ENCODE assay signal across 10 mouse cellular contexts in the genomic region with DNA sequence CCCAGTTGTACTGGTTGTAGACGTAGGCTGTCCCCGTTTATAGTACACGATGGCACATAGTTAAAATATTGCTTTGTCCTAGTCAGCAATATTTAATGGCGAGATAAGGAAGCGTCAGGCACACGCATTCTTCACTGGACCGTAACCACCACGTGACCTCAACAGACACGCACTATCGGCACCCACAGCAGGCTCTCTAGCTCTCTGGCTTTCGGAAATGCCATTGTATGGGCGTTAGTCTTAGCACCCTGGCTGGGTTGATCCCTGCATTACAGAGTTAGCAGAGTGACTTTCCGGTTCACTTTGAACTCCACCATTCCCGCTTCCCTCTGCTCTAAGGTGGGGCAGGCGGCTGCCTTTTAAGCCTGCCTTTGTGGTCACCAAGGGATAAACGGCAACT. TPM values are rescaled to one million over a fixed set of nuclear protein-coding genes. Genes with fewer than 3 reads are reported as not detected.
DNase-seq lines count a peak whose midpoint lies in the region; ATAC-seq and TF ChIP-seq lines count a peak whose summit lies in the region.
"Had no signal": no experiment of that assay in that cellular context is flagged by ENCODE, and none has a peak within 500 bp of the region (broad histone marks: within the 10 kb centered on the region; RNA-seq: fewer than 3 reads in every experiment).

No protein-coding gene starts in this region.

- no peak overlapping the region for H3K9ac ChIP-seq in kidney, embryonic 15.5 days
- peak overlapping the region; percentile 45; the same call in 1 of the 2 replicates for H3K9ac ChIP-seq in heart, embryonic 16.5 days (ENCODE audit: low read length)
- H3K9ac ChIP-seq in liver, postnatal 0 days (replicated peaks): no peak overlapping the region
- H3K9ac ChIP-seq in forebrain, embryonic 12.5 days: no peak overlapping the region

- H3K4me3 ChIP-seq in kidney, embryonic 15.5 days (replicated peaks): no peak overlapping the region
- H3K4me3 ChIP-seq in heart, embryonic 16.5 days (ENCODE audit: low read length): peak overlapping the region; percentile 31
- no peak overlapping the region for H3K4me3 ChIP-seq in liver, postnatal 0 days (ENCODE audit: low read depth, low read length)
- no peak overlapping the region for H3K4me3 ChIP-seq in forebrain, embryonic 12.5 days (replicated peaks)

- peak overlapping the region; percentile 24 for H3K4me2 ChIP-seq in kidney, embryonic 15.5 days
- peak overlapping the region; percentile 62 for H3K4me2 ChIP-seq in heart, embryonic 16.5 days (ENCODE audit: low read depth, low read length)
- peak overlapping the region; percentile 41; the same call in 1 of the 2 replicates for H3K4me2 ChIP-seq in liver, postnatal 0 days (ENCODE audit: low read depth, low read length)
- H3K4me2 ChIP-seq in forebrain, embryonic 12.5 days: no peak overlapping the region

- peaks cover 23% of the 10 kb centered on the region for H3K4me1 ChIP-seq in kidney, embryonic 15.5 days
- H3K4me1 ChIP-seq in heart, embryonic 16.5 days (ENCODE audit: control insufficient read depth, insufficient read depth, low read length): peaks cover 6% of the 10 kb centered on the region
- H3K4me1 ChIP-seq in liver, postnatal 0 days (ENCODE audit: insufficient read depth): no peaks in the 10 kb centered on the region
- no peaks in the 10 kb centered on the region for H3K4me1 ChIP-seq in forebrain, embryonic 12.5 days

- WGBS in kidney, embryonic 15.5 days: 45% methylated on average over 16 of the region's 16 CpGs
- WGBS in heart, embryonic 16.5 days: 24% methylated on average over 16 of the region's 16 CpGs
- WGBS in liver, postnatal 0 days (ENCODE audit: insufficient replicate concordance): 22% methylated on average over 16 of the region's 16 CpGs
- 85% methylated on average over 16 of the region's 16 CpGs for WGBS in forebrain, embryonic 12.5 days

- DNase-seq in adrenal gland, adult 2 months: peak; percentile 25
- no peak for DNase-seq in adrenal gland, adult 18-20 months (ENCODE audit: low spot score in 2 of 2)
- no peak for DNase-seq in kidney, postnatal 25 days
- no peak for DNase-seq in liver, postnatal 0 days
- DNase-seq in left cerebral cortex, postnatal 14 days (ENCODE audit: low spot score in 2 of 2): no peak
- DNase-seq: cerebellum, postnatal 36 days had no signal

- intact Hi-C loops in left cerebral cortex, postnatal 14 days (cut with DNase I): no loop called here

- H3K27ac ChIP-seq in kidney, embryonic 15.5 days: no peak overlapping the region
- no peak overlapping the region for H3K27ac ChIP-seq in heart, embryonic 16.5 days (ENCODE audit: low read length)
- H3K27ac ChIP-seq in liver, postnatal 0 days (ENCODE audit: low read depth): no peak overlapping the region
- no peak overlapping the region for H3K27ac ChIP-seq in forebrain, embryonic 12.5 days

- ATAC-seq in kidney, embryonic 15.5 days (replicated peaks; ENCODE audit: low FRiP score): no peak; the same call in 1 of the 2 replicates
- ATAC-seq in heart, embryonic 16.5 days (replicated peaks; ENCODE audit: extremely low read depth, insufficient read depth, low FRiP score): peak; percentile 18; the same call in 1 of the 2 replicates
- ATAC-seq in liver, postnatal 0 days: peak; percentile 50; the same call in 1 of the 2 replicates
- ATAC-seq in forebrain, embryonic 12.5 days (ENCODE audit: low FRiP score): no peak

- peaks cover 3% of the 10 kb centered on the region; the same call in 1 of the 2 replicates for H3K36me3 ChIP-seq in kidney, embryonic 15.5 days
- 0 out of 2 replicates have a peak, but pooled peaks cover 2% of the 10 kb centered on the region for H3K36me3 ChIP-seq in heart, embryonic 16.5 days (ENCODE audit: control insufficient read depth, insufficient read depth)
- H3K36me3 ChIP-seq in liver, postnatal 0 days (replicated peaks; ENCODE audit: insufficient read depth, low read length): no peaks in the 10 kb centered on the region
- H3K36me3 ChIP-seq in forebrain, embryonic 12.5 days (replicated peaks): peaks cover 13% of the 10 kb centered on the region; the same call in 1 of the 2 replicates

- no peak for TF ChIP-seq CTCF in liver, postnatal 0 days (IDR thresholded peaks at IDR 0.05; ENCODE audit: low read depth)

- H3K27me3 ChIP-seq in kidney, embryonic 15.5 days: no peaks in the 10 kb centered on the region
- H3K27me3 ChIP-seq in heart, embryonic 16.5 days (ENCODE audit: control insufficient read depth, insufficient read depth, low read length): no peaks in the 10 kb centered on the region
- no peaks in the 10 kb centered on the region for H3K27me3 ChIP-seq in liver, postnatal 0 days (ENCODE audit: insufficient read depth, low read length)
- H3K27me3 ChIP-seq in forebrain, embryonic 12.5 days: no peaks in the 10 kb centered on the region

- H3K9me3 ChIP-seq in kidney, embryonic 15.5 days (replicated peaks): no peaks in the 10 kb centered on the region
- no peaks in the 10 kb centered on the region for H3K9me3 ChIP-seq in heart, embryonic 16.5 days (replicated peaks; ENCODE audit: control insufficient read depth, low read length)
- no peaks in the 10 kb centered on the region for H3K9me3 ChIP-seq in liver, postnatal 0 days (ENCODE audit: low read length)
- no peaks in the 10 kb centered on the region for H3K9me3 ChIP-seq in forebrain, embryonic 12.5 days

- no peak for TF ChIP-seq EP300 in liver, postnatal 0 days (IDR thresholded peaks at IDR 0.05; ENCODE audit: low read depth)

RNA-seq across cellular contexts. Expression of gene Evl, which starts 50.9 kb away (rescaled TPM):
- total RNA-seq in adrenal gland, adult 2 months (2021): 10 to 100 TPM; 39.1 to 48.5 TPM
- 18.6 and 27.8 TPM in 2 replicates for polyA plus RNA-seq in adrenal gland, adult 2 months (2012; rRNA removed)
- 10 to 100 TPM; 37.3 to 43.4 TPM for total RNA-seq in adrenal gland, adult 18-20 months (2021)
- 45.3 and 47.1 TPM in 2 replicates for polyA plus RNA-seq in kidney, embryonic 15.5 days (2015; fragmentation: Nextera tagmentation; extraction: Ambion mirVana)
- 25.8 and 31.0 TPM in 2 replicates for polyA plus RNA-seq in heart, embryonic 16.5 days (2015; fragmentation: Nextera tagmentation; extraction: Ambion mirVana)
- polyA plus RNA-seq in liver, postnatal 0 days (2015; fragmentation: Nextera tagmentation; extraction: Ambion mirVana): 14.3 and 16.5 TPM in 2 replicates
- polyA plus RNA-seq in forebrain, embryonic 12.5 days (2016; fragmentation: Nextera tagmentation; extraction: Ambion mirVana): 121 and 124 TPM in 2 replicates
- 100 to 1,000 TPM; 285 to 314 TPM for total RNA-seq in left cerebral cortex, postnatal 14 days (2021)
- total RNA-seq: MEL had no signal

Comparison
In these comparisons a context has a peak if more than half of its experiments do, and no peak if none do; other contexts are left out.
1. ATAC-seq: peak in heart, embryonic 16.5 days (single experiment) and liver, postnatal 0 days (single experiment); none in kidney, embryonic 15.5 days (single experiment) and forebrain, embryonic 12.5 days (single experiment).